Mouse (Mus musculus) kidney, postnatal 0 days (tissue): Measurements from ENCODE around the gene Spc24. TPM values are rescaled to one million over a fixed set of nuclear protein-coding genes. Genes with fewer than 3 reads are reported as not detected.

Experiments used
- ATAC-seq: fragments of 200-750 bp; cut with Nextera tagmentation; replicated peaks from 2 replicates; pipeline ENCODE4 v1.8.0; 2017; ENCODE audit warnings: low read depth, moderate number of reproducible peaks, moderate TSS enrichment, moderate library complexity; ENCODE audit not compliant: low FRiP score
- DNase-seq: peaks from one replicate; pipeline ENCODE4 v3.0.0-alpha.2; 2016; ENCODE audit warnings: low spot score
- H3K27ac ChIP-seq: fragments of 300-500 bp; sonication (generic); 2 replicates; pipeline ENCODE4 v1.5.1; 2014; ENCODE audit warnings: mild to moderate bottlenecking
- H3K27me3 ChIP-seq: fragments of 300-500 bp; sonication (generic); 2 replicates; pipeline ENCODE4 v1.6.1; 2014; ENCODE audit warnings: low read length, mixed read lengths; ENCODE audit not compliant: insufficient read depth
- H3K36me3 ChIP-seq: fragments of 300-500 bp; sonication (generic); 2 replicates; pipeline ENCODE4 v1.6.1; 2014; ENCODE audit warnings: low read length, mixed read lengths; ENCODE audit not compliant: insufficient read depth
- H3K4me1 ChIP-seq: fragments of 300-500 bp; sonication (generic); replicated peaks from 2 replicates; pipeline ENCODE4 v1.6.1; 2014; ENCODE audit warnings: antibody characterized with exemption, low read length, mixed read lengths; ENCODE audit not compliant: insufficient read depth
- H3K4me2 ChIP-seq: fragments of 300-500 bp; sonication (generic); 2 replicates; pipeline ENCODE4 v1.6.1; 2014; ENCODE audit warnings: mild to moderate bottlenecking, low read length, moderate library complexity, mixed read lengths
- H3K4me3 ChIP-seq: fragments of 300-500 bp; sonication (generic); replicated peaks from 2 replicates; pipeline ENCODE4 v1.5.1; 2014; ENCODE audit warnings: low read depth, low read length
- H3K9ac ChIP-seq: fragments of 300-500 bp; sonication (generic); 2 replicates; pipeline ENCODE4 v1.6.1; 2014; ENCODE audit warnings: low read depth, low read length
- H3K9me3 ChIP-seq: fragments of 300-500 bp; sonication (generic); replicated peaks from 2 replicates; pipeline ENCODE4 v1.6.1; 2016; ENCODE audit warnings: low read length, inconsistent platforms, mixed read lengths
- CTCF ChIP-seq: IDR thresholded peaks from 2 replicates; pipeline ENCODE4 v1.5.1; 2016; ENCODE audit warnings: antibody characterized with exemption, low read depth, mild to moderate bottlenecking, moderate library complexity
- whole genome bisulfite sequencing: fragments of 180-500 bp; shearing (Covaris S2); extraction: QIAGEN DNeasy Blood & Tissue Kit; methylation state at CpG from one replicate; pipeline ENCODE4 v1.1.7; 2014; 5-methylcytosine and 5-hydroxymethylcytosine counted together
- polyA plus RNA-seq: library from polyadenylated mRNA; unstranded; fragments of >200 nt; fragmentation: Nextera tagmentation; extraction: Ambion mirVana; gene quantifications from 2 replicates; pipeline ENCODE4 v1.2.1, GENCODE M21; 2015

Gene Spc24
- polyA plus RNA-seq, 1 experiment from 2014 or later = 55.1 TPM

DNA sequence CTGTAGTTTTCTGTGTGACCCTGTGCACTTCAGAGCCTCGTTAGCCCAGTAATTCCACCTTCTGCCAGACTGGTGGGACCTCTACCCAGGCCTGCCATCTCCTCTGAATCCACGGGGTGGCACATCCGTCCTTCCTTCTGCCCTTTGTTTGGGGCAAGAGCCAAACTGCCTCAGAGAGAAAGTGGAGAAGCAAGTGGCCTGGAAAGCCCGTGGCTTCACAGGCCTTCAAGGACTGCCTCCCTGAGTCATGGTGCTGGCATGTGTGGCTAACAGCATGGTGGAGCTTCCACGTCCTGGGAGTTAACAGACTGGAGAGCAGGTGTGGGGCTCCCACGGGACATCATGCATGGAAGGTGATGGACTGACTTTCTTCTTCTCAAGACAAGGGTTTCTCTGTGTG, 8.8 kb downstream of the Spc24 start:
- Histone ChIP-seq H3K27ac (peak overlapping the region; percentile 71), H3K4me1 (peaks cover 13% of the 10 kb centered on the region; the same call in 1 of the 2 replicates), H3K9ac (no peak overlapping the region), H3K4me2 (no peak overlapping the region), H3K9me3 (no peaks in the 10 kb centered on the region), H3K36me3 (peaks cover 8% of the 10 kb centered on the region; the same call in 1 of the 2 replicates), H3K27me3 (no peaks in the 10 kb centered on the region), H3K4me3 (no peak overlapping the region)
- 59% methylated on average over 6 of the region's 6 CpGs for WGBS
- DNase-seq (peak; percentile 21), ATAC-seq (no peak)
- peak; percentile 49 for TF ChIP-seq CTCF

GRCm38 (mm10) chr9:21750370-21750769, 9.7 kb downstream of the Spc24 start:
- peaks cover 13% of the 10 kb centered on the region; the same call in 1 of the 2 replicates for H3K4me1 ChIP-seq
- H3K4me2 ChIP-seq = no peak overlapping the region
- WGBS = 68% methylated on average over 3 of the region's 3 CpGs
- DNase-seq (no peak), ATAC-seq (no peak)
- no peak overlapping the region for H3K9ac ChIP-seq
- H3K27me3 ChIP-seq = no peaks in the 10 kb centered on the region
- no peak overlapping the region for H3K4me3 ChIP-seq
- no peaks in the 10 kb centered on the region for H3K9me3 ChIP-seq
- no peak overlapping the region for H3K27ac ChIP-seq
- H3K36me3 ChIP-seq = peaks cover 14% of the 10 kb centered on the region
- no peak for TF ChIP-seq CTCF

GRCm38 (mm10) chr9:21749382-21750118, 10.6 kb downstream of the Spc24 start:
- Histone ChIP-seq H3K4me2 (no peak overlapping the region), H3K4me1 (peaks cover 13% of the 10 kb centered on the region; the same call in 1 of the 2 replicates), H3K27me3 (no peaks in the 10 kb centered on the region), H3K27ac (no peak overlapping the region), H3K36me3 (peaks cover 21% of the 10 kb centered on the region), H3K4me3 (no peak overlapping the region), H3K9me3 (no peaks in the 10 kb centered on the region), H3K9ac (no peak overlapping the region)
- DNase-seq (no peak), ATAC-seq (no peak)
- 82% methylated on average over 6 of the region's 6 CpGs for WGBS
- no peak for TF ChIP-seq CTCF

- Histone ChIP-seq H3K4me1 (0 out of 2 replicates have a peak, but pooled peaks cover 7% of the 10 kb centered on the region), H3K4me2 (no peak overlapping the region), H3K27ac (no peak overlapping the region), H3K9me3 (no peaks in the 10 kb centered on the region), H3K27me3 (no peaks in the 10 kb centered on the region), H3K36me3 (peaks cover 32% of the 10 kb centered on the region), H3K4me3 (no peak overlapping the region), H3K9ac (no peak overlapping the region)
- no peak for TF ChIP-seq CTCF
- no peak for ATAC-seq
- no peak for DNase-seq
- 73% methylated on average over 10 of the region's 10 CpGs for WGBS
Measured at GRCm38 (mm10) chr9:21748491-21748890, 11.6 kb downstream of the Spc24 start.

GRCm38 (mm10) chr9:21748033-21748432, 12.1 kb downstream of the Spc24 start:
- Histone ChIP-seq H3K4me1 (0 out of 2 replicates have a peak, but pooled peaks cover 7% of the 10 kb centered on the region), H3K9me3 (no peaks in the 10 kb centered on the region), H3K9ac (no peak overlapping the region), H3K27me3 (no peaks in the 10 kb centered on the region), H3K36me3 (peaks cover 33% of the 10 kb centered on the region), H3K27ac (no peak overlapping the region), H3K4me3 (no peak overlapping the region), H3K4me2 (no peak overlapping the region)
- peak; percentile 60 for DNase-seq
- no peak for TF ChIP-seq CTCF
- no peak for ATAC-seq
- WGBS = 37% methylated on average over 7 of the region's 7 CpGs

DNA sequence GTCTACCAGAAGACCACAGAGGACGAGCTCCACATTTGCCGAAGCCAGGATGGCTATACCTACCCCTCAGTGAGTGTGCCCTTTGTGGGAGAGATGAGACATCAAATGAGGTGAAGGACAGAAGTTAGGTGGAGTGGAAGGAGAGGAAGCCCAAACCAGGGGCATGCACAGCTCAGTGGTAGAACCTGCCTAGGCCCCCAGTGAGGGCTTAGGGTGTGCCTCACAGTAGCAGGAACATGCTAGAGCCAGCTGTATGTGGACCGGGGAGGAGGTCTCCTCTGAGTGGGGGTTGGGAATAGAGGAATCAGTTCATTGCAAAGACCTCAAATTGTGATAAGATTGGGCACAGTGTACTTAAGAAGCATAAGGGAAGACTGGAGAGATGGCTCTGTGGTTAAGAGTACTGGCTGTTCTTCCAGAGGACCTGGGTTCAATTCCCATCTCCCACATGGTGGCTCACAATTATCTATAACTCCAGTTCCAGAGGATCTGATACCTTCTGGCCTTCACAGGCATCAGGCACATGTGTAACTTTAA, 12.8 kb downstream of the Spc24 start:
- no peak overlapping the region for H3K27ac ChIP-seq
- no peaks in the 10 kb centered on the region for H3K27me3 ChIP-seq
- no peak overlapping the region for H3K9ac ChIP-seq
- no peak overlapping the region for H3K4me2 ChIP-seq
- H3K9me3 ChIP-seq = no peaks in the 10 kb centered on the region
- TF ChIP-seq CTCF = no peak
- 0 out of 2 replicates have a peak, but pooled peaks cover 3% of the 10 kb centered on the region for H3K4me1 ChIP-seq
- no peak for ATAC-seq
- no peak overlapping the region for H3K4me3 ChIP-seq
- no peak for DNase-seq
- WGBS = 82% methylated on average over 3 of the region's 3 CpGs
- peaks cover 39% of the 10 kb centered on the region for H3K36me3 ChIP-seq
